Mouse (Mus musculus) layer of hippocampus, adult 9-10 months (tissue): Measurements from ENCODE around the gene Nudt13.

Experiments
- DNase-seq: peaks from one replicate; pipeline ENCODE4 v3.0.0; 2022; ENCODE audit warnings: low spot score

The Nudt13 gene

GRCm38 (mm10) chr14:20340149-20340548 is 45.7 kb downstream of the Nudt13 start:
- no peak for DNase-seq

- DNase-seq = no peak
These were observed 46.4 kb downstream of the Nudt13 start for GRCm38 (mm10) chr14:20340866-20341265.

GRCm38 (mm10) chr14:20345885-20346284 is 51.4 kb downstream of the Nudt13 start:
- DNase-seq = no peak

GRCm38 (mm10) chr14:20347441-20347990 is 53.0 kb downstream of the Nudt13 start:
- DNase-seq = no peak

- peak; percentile 89 for DNase-seq
These were observed 53.6 kb downstream of the Nudt13 start, which contains the start of the genes Ecd and Fam149b for GRCm38 (mm10) chr14:20347991-20348541. Gene Ecd, minus strand, starts transcription at chr14:20348121. Gene Fam149b, plus strand, starts transcription at chr14:20348162.

- DNase-seq = no peak
These were observed 68.7 kb downstream of the Nudt13 start for GRCm38 (mm10) chr14:20363230-20363629.
